Mouse (Mus musculus): ENCODE results near the gene Hexb. TPM values are rescaled to one million over a fixed set of nuclear protein-coding genes. Genes with fewer than 3 reads are reported as not detected.

Hexb gene
- total and polyA plus RNA-seq, 3 experiments: 12.7 to 15.4 TPM; not detected in 1

GRCm38 (mm10) chr13:97233092-97233491 is 34.9 kb upstream of the Hexb start:
- peak; percentile 24 for DNase-seq (ENCODE audit: low read depth, low spot score)
- Histone ChIP-seq H3K79me2 (ENCODE audit: control insufficient read depth, insufficient read depth, low read length, poor library complexity) (no peaks in the 10 kb centered on the region), H3K36me3 (ENCODE audit: control insufficient read depth in 1 of 2, insufficient read depth in 2 of 2, low read length in 2 of 2) (no peaks in the 10 kb centered on the region), H3K27me3 (ENCODE audit: control insufficient read depth in 1 of 2, insufficient read depth in 2 of 2, low read length in 2 of 2) (no peaks in the 10 kb centered on the region), H3K9ac (ENCODE audit: control insufficient read depth, low read depth, low read length, poor library complexity, severe bottlenecking) (no peak overlapping the region), H3K9me3 (replicated peaks; ENCODE audit: insufficient read depth, low read length) (no peaks in the 10 kb centered on the region), H3K4me1 (ENCODE audit: control insufficient read depth in 1 of 2, insufficient read depth in 2 of 2, low read length in 2 of 2) (no peaks in the 10 kb centered on the region), H3K4me3 (ENCODE audit: control insufficient read depth in 1 of 2, insufficient read depth in 1 of 2, low read depth in 2 of 2, low read length in 2 of 2) (no peak overlapping the region), H3K27ac (ENCODE audit: control insufficient read depth, low read depth, low read length) (no peak overlapping the region)
- TF ChIP-seq USF2 (IDR thresholded peaks at IDR 0.05; ENCODE audit: borderline replicate concordance in 1 of 2, insufficient read depth in 1 of 2, low read depth in 1 of 2, low read length in 2 of 2) (no peak), CTCF (IDR thresholded peaks at IDR 0.05 in 2 of 3, conservative IDR thresholded peaks at IDR 0.05 in 1 of 3; ENCODE audit: control insufficient read depth in 1 of 3, insufficient read depth in 1 of 3, low read depth in 2 of 3, low read length in 3 of 3, poor library complexity in 1 of 3, severe bottlenecking in 1 of 3) (peak in 2 of 3 experiments; percentile 24 to 50; a peak in 3 of 6 replicates), SMC3 (IDR thresholded peaks at IDR 0.05; ENCODE audit: low read depth, low read length) (peak; percentile 51), ELF1 (IDR thresholded peaks at IDR 0.05; ENCODE audit: low read depth, low read length) (no peak), HCFC1 (IDR thresholded peaks at IDR 0.05; ENCODE audit: low read depth, low read length) (no peak), USF1 (IDR thresholded peaks at IDR 0.05; ENCODE audit: low read depth, low read length) (no peak), MAFK (IDR thresholded peaks at IDR 0.05; ENCODE audit: borderline replicate concordance, low read depth, low read length) (no peak), RAD21 (IDR thresholded peaks at IDR 0.05; ENCODE audit: low read depth, low read length) (peak; percentile 56)

GRCm38 (mm10) chr13:97230101-97230500 is 31.9 kb upstream of the Hexb start:
- H3K79me2 ChIP-seq (ENCODE audit: control insufficient read depth, insufficient read depth, low read length, poor library complexity): no peaks in the 10 kb centered on the region
- TF ChIP-seq USF1 (IDR thresholded peaks at IDR 0.05; ENCODE audit: low read depth, low read length) (no peak), JUND (IDR thresholded peaks at IDR 0.05; ENCODE audit: low read depth, low read length) (no peak), KAT2A (conservative IDR thresholded peaks at IDR 0.05; ENCODE audit: low read depth, low read length) (no peak)
- H3K9ac ChIP-seq (ENCODE audit: control insufficient read depth, low read depth, low read length, poor library complexity, severe bottlenecking): no peak overlapping the region
- H3K27me3 ChIP-seq (ENCODE audit: control insufficient read depth in 1 of 2, insufficient read depth in 2 of 2, low read length in 2 of 2): no peaks in the 10 kb centered on the region; a peak in 1 of 4 replicates
- DNase-seq (ENCODE audit: low read depth, low spot score): no peak
- no peak overlapping the region for H3K27ac ChIP-seq (ENCODE audit: control insufficient read depth, low read depth, low read length)
- no peaks in the 10 kb centered on the region for H3K4me1 ChIP-seq (ENCODE audit: control insufficient read depth in 1 of 2, insufficient read depth in 2 of 2, low read length in 2 of 2)
- H3K4me3 ChIP-seq (ENCODE audit: control insufficient read depth in 1 of 2, insufficient read depth in 1 of 2, low read depth in 2 of 2, low read length in 2 of 2): no peak overlapping the region
- H3K9me3 ChIP-seq (replicated peaks; ENCODE audit: insufficient read depth, low read length): no peaks in the 10 kb centered on the region
- no peaks in the 10 kb centered on the region for H3K36me3 ChIP-seq (ENCODE audit: control insufficient read depth in 1 of 2, insufficient read depth in 2 of 2, low read length in 2 of 2)

GRCm38 (mm10) chr13:97227795-97228194 is 29.6 kb upstream of the Hexb start:
- Histone ChIP-seq H3K4me1 (ENCODE audit: control insufficient read depth in 1 of 2, insufficient read depth in 2 of 2, low read length in 2 of 2) (no peaks in the 10 kb centered on the region), H3K9me3 (replicated peaks; ENCODE audit: insufficient read depth, low read length) (no peaks in the 10 kb centered on the region), H3K79me2 (ENCODE audit: control insufficient read depth, insufficient read depth, low read length, poor library complexity) (no peaks in the 10 kb centered on the region), H3K4me3 (ENCODE audit: control insufficient read depth in 1 of 2, insufficient read depth in 1 of 2, low read depth in 2 of 2, low read length in 2 of 2) (no peak overlapping the region), H3K27me3 (ENCODE audit: control insufficient read depth in 1 of 2, insufficient read depth in 2 of 2, low read length in 2 of 2) (peaks cover 0 to 1% of the 10 kb centered on the region in 2 experiments; a peak in 1 of 4 replicates), H3K9ac (ENCODE audit: control insufficient read depth, low read depth, low read length, poor library complexity, severe bottlenecking) (no peak overlapping the region), H3K36me3 (ENCODE audit: control insufficient read depth in 1 of 2, insufficient read depth in 2 of 2, low read length in 2 of 2) (no peaks in the 10 kb centered on the region), H3K27ac (ENCODE audit: control insufficient read depth, low read depth, low read length) (no peak overlapping the region)
- no peak for DNase-seq (ENCODE audit: low read depth, low spot score)
- TF ChIP-seq MYB (IDR thresholded peaks at IDR 0.05; ENCODE audit: low read depth, low read length) (no peak), E2F4 (IDR thresholded peaks at IDR 0.05; ENCODE audit: borderline replicate concordance, low read depth, low read length) (no peak)

All from MEL (cell line).